Mouse (Mus musculus) hindbrain, embryonic 16.5 days (tissue): Measurements from ENCODE around the gene Cdh8. TPM values are rescaled to one million over a fixed set of nuclear protein-coding genes. Genes with fewer than 3 reads are reported as not detected.
A peak's percentile ranks its signal among the peaks of the same experiment; 100 is the strongest.

Experiments
- ATAC-seq: fragments of 200-750 bp; cut with Nextera tagmentation; 2 replicates; pipeline ENCODE4 v1.8.0; 2017; ENCODE audit warnings: moderate TSS enrichment, moderate library complexity
- H3K27ac ChIP-seq: fragments of 300-500 bp; sonication (generic); 2 replicates; pipeline ENCODE4 v1.5.1; 2014; ENCODE audit warnings: low read depth, mild to moderate bottlenecking, control low read depth, low read length, moderate library complexity
- H3K27me3 ChIP-seq: fragments of 300-500 bp; sonication (generic); replicated peaks from 2 replicates; pipeline ENCODE4 v1.6.1; 2014; ENCODE audit warnings: low read length; ENCODE audit not compliant: control insufficient read depth, insufficient read depth
- H3K36me3 ChIP-seq: fragments of 300-500 bp; sonication (generic); 2 replicates; pipeline ENCODE4 v1.6.1; 2014; ENCODE audit warnings: mild to moderate bottlenecking, low read length, moderate library complexity, mixed read lengths; ENCODE audit not compliant: control insufficient read depth, insufficient read depth
- H3K4me1 ChIP-seq: fragments of 300-500 bp; sonication (generic); 2 replicates; pipeline ENCODE4 v1.6.1; 2014; ENCODE audit warnings: low read depth, low read length; ENCODE audit not compliant: control insufficient read depth, insufficient read depth
- H3K4me2 ChIP-seq: fragments of 300-500 bp; sonication (generic); 2 replicates; pipeline ENCODE4 v1.6.1; 2014; ENCODE audit warnings: mild to moderate bottlenecking, low read length, control low read depth, moderate library complexity
- H3K4me3 ChIP-seq: fragments of 300-500 bp; sonication (generic); 2 replicates; pipeline ENCODE4 v1.5.1; 2014; ENCODE audit warnings: mild to moderate bottlenecking, low read length, control low read depth, moderate library complexity
- H3K9ac ChIP-seq: fragments of 300-500 bp; sonication (generic); 2 replicates; pipeline ENCODE4 v1.6.1; 2014; ENCODE audit warnings: low read depth, mild to moderate bottlenecking, control low read depth, low read length, moderate library complexity
- H3K9me3 ChIP-seq: fragments of 300-500 bp; sonication (generic); 2 replicates; pipeline ENCODE4 v1.6.1; 2014; ENCODE audit warnings: mild to moderate bottlenecking, low read length, moderate library complexity; ENCODE audit not compliant: control insufficient read depth
- WGBS: fragments of 180-500 bp; shearing (Covaris S2); extraction: QIAGEN DNeasy Blood & Tissue Kit; methylation state at CpG from one replicate; pipeline ENCODE4 v1.1.7; 2014; 5-methylcytosine and 5-hydroxymethylcytosine counted together
- polyA plus RNA-seq: library from polyadenylated mRNA; unstranded; fragments of >200 nt; fragmentation: Nextera tagmentation; extraction: Ambion mirVana; gene quantifications from 2 replicates; pipeline ENCODE4 v1.2.1, GENCODE M21; 2015

The Cdh8 gene
- polyA plus RNA-seq, result 54.3 and 65.2 TPM in 2 replicates

- H3K4me2 ChIP-seq, result peak within 1 kb of the TSS; percentile 94
- H3K4me1 ChIP-seq, result peaks cover 5% of the 10 kb centered on the region; the same call in 1 of the 2 replicates
- H3K36me3 ChIP-seq, result no peaks in the 10 kb centered on the region
- under 1% methylated on average over 58 of the region's 58 CpGs for WGBS
- peak within 1 kb of the TSS; percentile 86 for H3K27ac ChIP-seq
- peak within 1 kb of the TSS; percentile 74 for H3K4me3 ChIP-seq
- peak within 1 kb of the TSS; percentile 77 for H3K9ac ChIP-seq
- ATAC-seq, result peak; percentile 93
- no peaks in the 10 kb centered on the region; the same call in 1 of the 2 replicates for H3K27me3 ChIP-seq
- H3K9me3 ChIP-seq, result no peaks in the 10 kb centered on the region
Measured at GRCm38 (mm10) chr8:99415966-99416781, at the start of gene Cdh8. Gene Cdh8 (minus strand): TSS chr8:99416471.

- Histone ChIP-seq H3K4me2 (no peak overlapping the region), H3K4me1 (no peaks in the 10 kb centered on the region), H3K9me3 (no peaks in the 10 kb centered on the region), H3K36me3 (no peaks in the 10 kb centered on the region), H3K27ac (no peak overlapping the region), H3K27me3 (no peaks in the 10 kb centered on the region), H3K4me3 (no peak overlapping the region), H3K9ac (no peak overlapping the region)
- no peak for ATAC-seq
- WGBS, result 88% methylated on average over 1 of the region's 1 CpGs
Measured at GRCm38 (mm10) chr8:99446506-99446905, 30.2 kb upstream of the Cdh8 start.

- Histone ChIP-seq H3K9ac (no peak overlapping the region), H3K4me3 (no peak overlapping the region), H3K9me3 (no peaks in the 10 kb centered on the region), H3K27ac (no peak overlapping the region), H3K27me3 (no peaks in the 10 kb centered on the region), H3K4me1 (peaks cover 5% of the 10 kb centered on the region), H3K4me2 (no peak overlapping the region), H3K36me3 (no peaks in the 10 kb centered on the region)
- ATAC-seq, result no peak
- 84% methylated on average over 4 of the region's 4 CpGs for WGBS
Measured at GRCm38 (mm10) chr8:99425901-99426300, 9.6 kb upstream of the Cdh8 start.

GRCm38 (mm10) chr8:99421516-99421915 lies 5.2 kb upstream of the Cdh8 start:
- Histone ChIP-seq H3K36me3 (no peaks in the 10 kb centered on the region), H3K9ac (no peak overlapping the region), H3K4me1 (peaks cover 10% of the 10 kb centered on the region), H3K27ac (no peak overlapping the region), H3K27me3 (no peaks in the 10 kb centered on the region; the same call in 1 of the 2 replicates), H3K9me3 (no peaks in the 10 kb centered on the region), H3K4me3 (peak overlapping the region; percentile 27), H3K4me2 (peak overlapping the region; percentile 53)
- no peak for ATAC-seq
- 10% methylated on average over 7 of the region's 7 CpGs for WGBS

GRCm38 (mm10) chr8:99419726-99420125 lies 3.5 kb upstream of the Cdh8 start:
- H3K27me3 ChIP-seq, result no peaks in the 10 kb centered on the region; the same call in 1 of the 2 replicates
- ATAC-seq, result no peak
- no peak overlapping the region for H3K4me3 ChIP-seq
- H3K4me2 ChIP-seq, result no peak overlapping the region
- no peak overlapping the region for H3K9ac ChIP-seq
- no peaks in the 10 kb centered on the region for H3K9me3 ChIP-seq
- H3K36me3 ChIP-seq, result no peaks in the 10 kb centered on the region
- peaks cover 10% of the 10 kb centered on the region for H3K4me1 ChIP-seq
- 91% methylated on average over 4 of the region's 4 CpGs for WGBS
- H3K27ac ChIP-seq, result no peak overlapping the region

GRCm38 (mm10) chr8:99417456-99417855 lies 1.2 kb upstream of the Cdh8 start:
- peaks cover 10% of the 10 kb centered on the region for H3K4me1 ChIP-seq
- peak overlapping the region; percentile 94 for H3K4me2 ChIP-seq
- no peaks in the 10 kb centered on the region for H3K36me3 ChIP-seq
- H3K27me3 ChIP-seq, result no peaks in the 10 kb centered on the region; the same call in 1 of the 2 replicates
- H3K9me3 ChIP-seq, result no peaks in the 10 kb centered on the region
- H3K4me3 ChIP-seq, result peak overlapping the region; percentile 74
- ATAC-seq, result no peak
- 26% methylated on average over 7 of the region's 7 CpGs for WGBS
- peak overlapping the region; percentile 86; the same call in 1 of the 2 replicates for H3K27ac ChIP-seq
- peak overlapping the region; percentile 77 for H3K9ac ChIP-seq

GRCm38 (mm10) chr8:99415076-99415965 lies 950 bp downstream of the Cdh8 start:
- peak overlapping the region; percentile 94 for H3K4me2 ChIP-seq
- no peaks in the 10 kb centered on the region for H3K36me3 ChIP-seq
- peak overlapping the region; percentile 74 for H3K4me3 ChIP-seq
- peak overlapping the region; percentile 86 for H3K27ac ChIP-seq
- ATAC-seq, result peak; percentile 48
- no peaks in the 10 kb centered on the region; the same call in 1 of the 2 replicates for H3K27me3 ChIP-seq
- peak overlapping the region; percentile 77 for H3K9ac ChIP-seq
- under 1% methylated on average over 48 of the region's 48 CpGs for WGBS
- H3K9me3 ChIP-seq, result no peaks in the 10 kb centered on the region
- peaks cover 5% of the 10 kb centered on the region; the same call in 1 of the 2 replicates for H3K4me1 ChIP-seq

GRCm38 (mm10) chr8:99414483-99414921 lies 1.8 kb downstream of the Cdh8 start:
- Histone ChIP-seq H3K9me3 (no peaks in the 10 kb centered on the region), H3K27ac (peak overlapping the region; percentile 59), H3K4me2 (peak overlapping the region; percentile 94), H3K27me3 (no peaks in the 10 kb centered on the region; the same call in 1 of the 2 replicates), H3K4me3 (peak overlapping the region; percentile 74), H3K9ac (peak overlapping the region; percentile 77), H3K4me1 (peaks cover 5% of the 10 kb centered on the region; the same call in 1 of the 2 replicates), H3K36me3 (no peaks in the 10 kb centered on the region)
- WGBS, result 3% methylated on average over 9 of the region's 9 CpGs
- no peak for ATAC-seq
